Mouse (Mus musculus) liver, embryonic 14.5 days (tissue): ENCODE results near the gene Unc93b1. TPM values are rescaled to one million over a fixed set of nuclear protein-coding genes. Genes with fewer than 3 reads are reported as not detected.
A peak's percentile ranks its signal among the peaks of the same experiment; 100 is the strongest.
"Not testable (repeated sequence)": the region's sequence is repeated elsewhere in the genome, so short reads cannot be mapped to it uniquely, and the experiment has no call there.

ENCODE experiments used
- ATAC-seq: fragments of 200-750 bp; cut with Nextera tagmentation; 2 replicates; pipeline ENCODE4 v1.8.0; 2017; ENCODE audit warnings: moderate number of reproducible peaks, mild to moderate bottlenecking, moderate library complexity; ENCODE audit not compliant: insufficient read depth
- DNase-seq, 3 experiments: peaks; one replicate each; pipeline ENCODE4 v3.0.0-alpha.2; 2012 to 2013; ENCODE audit warnings: low read depth in 3 of 3, low spot score in 3 of 3
- H3K27ac ChIP-seq: fragments of 300-500 bp; sonication (generic); 2 replicates; pipeline ENCODE4 v1.5.1; 2014; ENCODE audit warnings: moderate library complexity, mild to moderate bottlenecking, control low read depth, inconsistent platforms
- H3K27me3 ChIP-seq: fragments of 300-500 bp; sonication (generic); 2 replicates; pipeline ENCODE4 v1.6.1; 2014; ENCODE audit warnings: mild to moderate bottlenecking, low read length, moderate library complexity; ENCODE audit not compliant: control insufficient read depth, insufficient read depth
- H3K36me3 ChIP-seq: fragments of 300-500 bp; sonication (generic); replicated peaks from 2 replicates; pipeline ENCODE4 v1.6.1; 2014; ENCODE audit warnings: low read depth; ENCODE audit not compliant: control insufficient read depth, insufficient read depth
- H3K4me1 ChIP-seq, 2 experiments: fragments of 200-500 bp in 1 of 2; fragments of 300-500 bp in 1 of 2; sonication (generic) in 1 of 2; replicated peaks; 2 replicates each; pipeline ENCODE4 v1.6.1; 2012 to 2014; ENCODE audit warnings: antibody characterized with exemption in 1 of 2, inconsistent platforms in 1 of 2, low read length in 1 of 2; ENCODE audit not compliant: control insufficient read depth in 2 of 2, insufficient read depth in 2 of 2
- H3K4me2 ChIP-seq: fragments of 300-500 bp; sonication (generic); 2 replicates; pipeline ENCODE4 v1.6.1; 2014; ENCODE audit warnings: low read depth, mild to moderate bottlenecking, control low read depth, moderate library complexity
- H3K4me3 ChIP-seq, 2 experiments: fragments of 200-500 bp in 1 of 2; fragments of 300-500 bp in 1 of 2; sonication (generic) in 1 of 2; 2 replicates each; pipeline ENCODE4 v1.5.1; 2012 to 2014; ENCODE audit warnings: low read depth in 2 of 2, low read length in 2 of 2, mild to moderate bottlenecking in 2 of 2, control low read depth in 1 of 2, inconsistent platforms in 1 of 2, moderate library complexity in 1 of 2; ENCODE audit not compliant: insufficient read depth in 1 of 2
- H3K9ac ChIP-seq: fragments of 300-500 bp; sonication (generic); replicated peaks from 2 replicates; pipeline ENCODE4 v1.6.1; 2014; ENCODE audit warnings: mild to moderate bottlenecking, control low read depth, moderate library complexity
- H3K9me3 ChIP-seq: fragments of 300-500 bp; sonication (generic); 2 replicates; pipeline ENCODE4 v1.6.1; 2016; ENCODE audit warnings: low read length, mixed read lengths; ENCODE audit not compliant: control insufficient read depth
- CTCF ChIP-seq: IDR thresholded peaks from 2 replicates; pipeline ENCODE4 v1.5.1; 2016; ENCODE audit warnings: antibody characterized with exemption, low read depth, control low read depth
- EP300 ChIP-seq: IDR thresholded peaks from 2 replicates; pipeline ENCODE4 v1.6.1; 2016; ENCODE audit warnings: antibody characterized with exemption, low read depth
- WGBS: fragments of 180-500 bp; shearing (Covaris S2); extraction: QIAGEN DNeasy Blood & Tissue Kit; methylation state at CpG from one replicate; pipeline ENCODE4 v1.1.7; 2014; ENCODE audit not compliant: insufficient replicate concordance; 5-methylcytosine and 5-hydroxymethylcytosine counted together
- polyA plus RNA-seq, 2 experiments: library from polyadenylated mRNA; depleted of rRNA in 1 of 2; stranded (reverse) in 1 of 2; unstranded in 1 of 2; fragments of >200 nt; fragmentation: Nextera tagmentation in 1 of 2; extraction: Ambion mirVana in 1 of 2; gene quantifications; 2 replicates each; pipeline versions ENCODE4 v1.2.1 to v1.2.3; 2012 to 2014

Gene Unc93b1
- polyA plus RNA-seq, 2 experiments = 14.7 to 19.8 TPM

DNA sequence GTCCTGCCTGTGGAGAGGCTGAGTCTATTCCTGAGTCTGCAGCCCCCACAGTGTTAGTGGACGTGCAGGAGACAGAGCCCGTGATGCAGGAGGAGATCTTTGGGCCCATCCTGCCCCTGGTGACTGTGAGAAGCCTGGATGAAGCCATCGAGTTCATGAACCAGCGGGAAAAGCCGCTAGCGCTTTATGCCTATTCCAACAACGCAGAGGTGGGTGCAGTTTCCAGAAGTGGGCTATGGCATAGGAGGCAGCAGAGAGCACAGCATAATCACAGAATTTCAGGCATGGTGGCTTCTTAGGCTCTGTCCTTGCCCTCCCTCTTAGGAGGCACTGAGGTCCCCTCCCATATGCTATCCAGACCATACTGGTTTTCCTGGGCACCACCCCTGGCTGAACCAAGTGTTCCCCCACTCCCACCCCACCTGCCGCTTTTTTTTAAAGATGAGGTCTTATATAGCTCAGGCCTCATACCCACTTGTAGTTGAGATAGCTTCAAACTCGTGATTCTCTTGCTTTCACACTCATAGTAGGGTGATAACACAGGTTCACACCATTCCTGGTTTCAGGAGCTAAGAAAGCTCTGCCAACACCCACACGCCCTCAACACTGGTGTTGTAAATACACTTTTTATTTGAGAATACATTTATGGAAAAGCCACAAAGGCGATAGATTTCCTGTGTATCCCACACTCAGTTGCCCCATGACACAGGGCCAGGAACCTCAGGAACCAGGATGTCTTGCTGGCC, 31.5 kb downstream of the Unc93b1 start:
- no peak for TF ChIP-seq EP300
- TF ChIP-seq CTCF = peak; percentile 30; the same call in 1 of the 2 replicates
- H3K27me3 ChIP-seq = no peaks in the 10 kb centered on the region
- H3K27ac ChIP-seq = no peak overlapping the region
- H3K36me3 ChIP-seq = no peaks in the 10 kb centered on the region
- DNase-seq (no peak), ATAC-seq (no peak)
- WGBS = 62% methylated on average over 11 of the region's 11 CpGs
- H3K9me3 ChIP-seq = no peaks in the 10 kb centered on the region
- H3K4me1 ChIP-seq = peaks cover 0 to under 1% of the 10 kb centered on the region in 2 experiments; a peak in 1 of 4 replicates
- no peak overlapping the region for H3K9ac ChIP-seq
- no peak overlapping the region for H3K4me2 ChIP-seq
- H3K4me3 ChIP-seq = no peak overlapping the region

DNA sequence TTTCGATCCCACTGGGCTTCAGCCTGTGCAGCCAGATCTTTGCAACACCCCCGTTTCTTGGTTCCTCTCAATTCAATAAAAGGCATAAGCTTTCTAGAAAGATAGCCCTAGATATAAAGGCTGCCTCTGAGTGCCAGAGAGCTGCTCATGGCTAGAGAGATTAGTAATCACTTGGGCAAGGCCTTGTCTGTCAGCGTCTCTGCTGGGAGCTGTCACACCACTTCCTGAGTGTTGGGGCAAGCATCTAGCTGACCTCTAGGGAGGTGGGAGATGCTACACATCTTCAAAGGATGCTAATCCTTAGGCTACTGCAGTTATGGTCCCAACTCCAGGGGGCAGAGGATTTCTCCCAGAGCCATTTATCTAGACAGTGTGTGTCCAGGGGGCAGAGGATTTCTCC, 32.3 kb downstream of the Unc93b1 start:
- Histone ChIP-seq H3K4me3 (no peak overlapping the region), H3K9me3 (no peaks in the 10 kb centered on the region), H3K4me1 (peaks cover 5% of the 10 kb centered on the region in 2 experiments; a peak in 3 of 4 replicates), H3K4me2 (no peak overlapping the region), H3K36me3 (no peaks in the 10 kb centered on the region), H3K27me3 (no peaks in the 10 kb centered on the region), H3K27ac (no peak overlapping the region), H3K9ac (no peak overlapping the region)
- ATAC-seq (no peak), DNase-seq (no peak)
- 26% methylated on average over 3 of the region's 3 CpGs for WGBS
- TF ChIP-seq EP300 (no peak), CTCF (no peak)

DNA sequence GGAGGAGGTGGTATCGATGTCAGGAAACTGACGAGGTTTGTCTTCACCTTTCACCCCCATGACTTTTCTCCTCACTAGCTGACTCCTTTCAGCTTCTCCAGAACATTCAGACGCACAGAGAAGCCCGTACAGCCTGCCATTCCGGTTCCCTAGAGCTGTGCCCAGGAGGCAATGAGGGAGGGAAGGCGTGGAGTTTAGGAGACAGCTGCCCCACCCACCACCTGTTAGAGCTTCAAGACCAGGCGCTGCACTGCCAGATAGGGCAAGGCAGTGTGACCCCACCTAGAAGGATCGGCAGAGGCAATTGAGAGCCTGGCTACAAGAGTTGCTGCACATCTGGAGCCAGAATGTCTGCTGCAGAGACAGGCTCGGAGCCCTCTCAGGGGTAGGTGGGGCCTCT, 37.2 kb downstream of the Unc93b1 start, which contains the start of gene Aldh3b2:
Gene Aldh3b2, plus strand, starts transcription at position 100 of the 400 bp plus-strand sequence.
- 29% methylated on average over 9 of the region's 9 CpGs for WGBS

DNA sequence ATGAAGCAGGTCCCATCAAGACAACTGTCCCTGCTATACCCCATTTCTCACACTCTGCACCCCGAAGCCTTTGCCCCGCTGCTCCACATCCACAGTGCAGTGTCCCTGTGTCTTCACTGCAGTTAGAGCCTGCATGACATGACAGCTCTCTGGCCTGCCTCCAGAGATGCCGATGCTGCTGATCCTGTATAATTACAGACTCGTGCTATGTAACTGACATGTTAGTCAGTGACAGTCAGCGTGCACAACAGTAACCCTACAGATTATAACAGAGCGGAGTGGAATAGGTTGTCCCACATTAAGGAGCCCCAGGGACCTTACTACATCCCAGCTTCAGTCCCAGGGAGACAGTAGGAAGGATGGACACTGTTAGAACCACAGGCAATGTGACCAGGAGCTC, 39.6 kb downstream of the Unc93b1 start:
- H3K4me3 ChIP-seq, ATAC-seq: not testable (repeated sequence)
- 72% methylated on average over 6 of the region's 6 CpGs for WGBS

More for the DNA sequence above, 37.2 kb downstream of the Unc93b1 start, which contains the start of gene Aldh3b2:
- ATAC-seq (peak; percentile 83), DNase-seq (peak; percentile 48 to 60 (median 55))
- TF ChIP-seq CTCF (no peak), EP300 (no peak)
- H3K4me1 ChIP-seq = peaks cover 5 to 12% of the 10 kb centered on the region in 2 experiments; a peak in 3 of 4 replicates
- H3K27me3 ChIP-seq = no peaks in the 10 kb centered on the region
- no peak within 1 kb of the TSS for H3K9ac ChIP-seq
- H3K4me3 ChIP-seq = no peak within 1 kb of the TSS
- H3K9me3 ChIP-seq = no peaks in the 10 kb centered on the region
- no peaks in the 10 kb centered on the region for H3K36me3 ChIP-seq
- no peak within 1 kb of the TSS for H3K4me2 ChIP-seq
- H3K27ac ChIP-seq = no peak within 1 kb of the TSS

DNA sequence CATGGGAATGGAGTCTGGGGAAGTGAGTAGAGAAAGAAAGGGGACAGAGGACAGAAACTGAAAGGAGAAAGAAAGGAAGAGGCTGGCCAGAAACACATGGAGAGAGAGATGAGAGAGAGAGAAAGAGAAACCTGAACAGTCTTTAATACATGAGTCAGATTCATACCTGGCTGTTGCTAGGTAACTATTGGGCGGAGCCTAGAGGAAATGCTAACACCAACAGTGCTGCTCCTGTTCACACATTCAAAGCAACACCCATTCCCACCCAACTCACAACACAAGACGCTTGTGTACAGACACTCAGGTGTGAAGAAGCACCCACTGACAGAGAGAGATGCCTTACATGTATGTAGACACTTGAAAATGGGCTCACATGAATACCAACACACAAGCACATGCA, 40.9 kb downstream of the Unc93b1 start:
- H3K4me2 ChIP-seq = no peak overlapping the region
- H3K27ac ChIP-seq = no peak overlapping the region
- no peaks in the 10 kb centered on the region for H3K9me3 ChIP-seq
- no peak for TF ChIP-seq CTCF
- TF ChIP-seq EP300 = no peak
- peaks cover 5 to 12% of the 10 kb centered on the region in 2 experiments; a peak in 3 of 4 replicates for H3K4me1 ChIP-seq
- no peaks in the 10 kb centered on the region for H3K27me3 ChIP-seq
- no peak overlapping the region for H3K4me3 ChIP-seq
- DNase-seq = no peak
- no peak overlapping the region for H3K9ac ChIP-seq
- 55% methylated on average over 2 of the region's 2 CpGs for WGBS
- H3K36me3 ChIP-seq = no peaks in the 10 kb centered on the region
- no peak for ATAC-seq

More for the DNA sequence above, 39.6 kb downstream of the Unc93b1 start:
- not testable (repeated sequence) for H3K27ac ChIP-seq, H3K9ac ChIP-seq, H3K4me2 ChIP-seq, H3K36me3 ChIP-seq, DNase-seq, H3K27me3 ChIP-seq, H3K9me3 ChIP-seq
- peaks cover 5 to 12% of the 10 kb centered on the region in 2 experiments; a peak in 3 of 4 replicates for H3K4me1 ChIP-seq
